Mouse (Mus musculus): ENCODE results near the gene Ppp6r1.

DNA sequence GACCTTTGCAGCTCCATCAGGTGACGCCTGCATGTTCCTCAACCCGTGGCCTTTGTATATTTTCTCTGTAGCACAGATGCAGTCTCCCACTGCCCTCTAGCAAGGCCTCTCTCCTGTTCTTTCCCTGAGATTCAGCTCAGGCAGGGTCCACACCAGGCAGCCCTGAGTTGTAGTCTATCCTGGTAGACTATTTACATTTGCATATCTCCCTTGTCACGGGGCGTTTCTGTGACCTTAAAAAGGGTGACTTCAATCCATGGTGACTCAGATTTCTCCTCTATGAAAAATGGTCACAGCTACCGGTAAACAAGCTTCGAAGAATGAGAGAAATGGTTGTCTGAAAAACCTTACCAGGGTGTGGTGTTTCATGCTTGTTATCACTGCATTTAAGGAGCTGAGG lies 54.9 kb downstream of the Ppp6r1 start, which contains the start of gene Ptprh:
- no peak for TF ChIP-seq CTCF (conservative IDR thresholded peaks at IDR 0.05; ENCODE audit: low read length)
- no peak for TF ChIP-seq NANOG (IDR thresholded peaks at IDR 0.05; ENCODE audit: borderline replicate concordance, low read length)
- TF ChIP-seq POU5F1 (IDR thresholded peaks at IDR 0.05; ENCODE audit: borderline replicate concordance, low read length) = no peak

All from E14TG2a.4 (cell line).